Mouse (Mus musculus) limb, embryonic 12.5 days (tissue): ENCODE data around the gene Gm7982. TPM values are rescaled to one million over a fixed set of nuclear protein-coding genes. Genes with fewer than 3 reads are reported as not detected.
"Not testable (repeated sequence)": the region's sequence is repeated elsewhere in the genome, so short reads cannot be mapped to it uniquely, and the experiment has no call there.

Experiments
- ATAC-seq: fragments of 200-750 bp; cut with Nextera tagmentation; 2 replicates; pipeline ENCODE4 v1.8.0; 2017; ENCODE audit warnings: low read depth, moderate TSS enrichment; ENCODE audit not compliant: insufficient number of reproducible peaks, insufficient read depth, low FRiP score, low TSS enrichment
- H3K27ac ChIP-seq: fragments of 300-500 bp; sonication (generic); 2 replicates; pipeline ENCODE4 v1.5.1; 2016; ENCODE audit warnings: mild to moderate bottlenecking, moderate library complexity
- H3K27me3 ChIP-seq: fragments of 300-500 bp; sonication (generic); 2 replicates; pipeline ENCODE4 v1.6.1; 2016; ENCODE audit warnings: mild to moderate bottlenecking, moderate library complexity
- H3K36me3 ChIP-seq: fragments of 300-500 bp; sonication (generic); 2 replicates; pipeline ENCODE4 v1.6.1; 2016; ENCODE audit warnings: mild to moderate bottlenecking, moderate library complexity
- H3K4me1 ChIP-seq: fragments of 300-500 bp; sonication (generic); replicated peaks from 2 replicates; pipeline ENCODE4 v1.6.1; 2016
- H3K4me2 ChIP-seq: fragments of 300-500 bp; sonication (generic); 2 replicates; pipeline ENCODE4 v1.6.1; 2016; ENCODE audit warnings: mild to moderate bottlenecking, moderate library complexity
- H3K4me3 ChIP-seq: fragments of 300-500 bp; sonication (generic); replicated peaks from 2 replicates; pipeline ENCODE4 v1.5.1; 2016; ENCODE audit warnings: mild to moderate bottlenecking
- H3K9ac ChIP-seq: fragments of 300-500 bp; sonication (generic); replicated peaks from 2 replicates; pipeline ENCODE4 v1.6.1; 2016; ENCODE audit warnings: mild to moderate bottlenecking, moderate library complexity
- H3K9me3 ChIP-seq: fragments of 300-500 bp; sonication (generic); 2 replicates; pipeline ENCODE4 v1.6.1; 2016; ENCODE audit warnings: mild to moderate bottlenecking, moderate library complexity
- WGBS: fragments of 180-500 bp; shearing (Covaris S2); methylation state at CpG from one replicate; pipeline ENCODE4 v1.1.7; 2016; 5-methylcytosine and 5-hydroxymethylcytosine counted together
- polyA plus RNA-seq: library from polyadenylated mRNA; unstranded; fragments of >200 nt; fragmentation: Nextera tagmentation; extraction: Ambion mirVana; gene quantifications from 2 replicates; pipeline ENCODE4 v1.2.1, GENCODE M21; 2016

The Gm7982 gene
- polyA plus RNA-seq, result not detected in 2 replicates

DNA sequence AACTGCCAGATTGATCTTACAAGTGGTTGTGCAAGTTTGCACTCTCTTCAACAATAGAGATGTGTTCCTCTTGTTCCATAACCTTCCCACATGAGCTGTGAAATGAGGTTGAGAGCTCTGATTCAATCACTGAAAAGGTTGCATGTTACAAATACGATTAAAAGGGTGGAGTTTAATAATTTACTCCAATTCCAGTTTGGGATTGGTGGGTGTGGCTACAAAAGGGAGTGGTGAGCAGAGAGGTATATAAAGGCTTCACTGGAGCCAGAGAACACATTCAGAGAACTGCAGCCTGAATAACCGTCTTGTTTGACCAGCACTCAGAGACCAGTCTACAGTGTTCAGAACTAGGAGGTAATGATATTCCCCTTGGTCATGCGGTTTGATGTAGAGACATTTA, at the start of gene Gm7982:
Gene Gm7982 (plus strand): TSS at position 301 of the 400 bp plus-strand sequence.
- not testable (repeated sequence) for H3K4me3 ChIP-seq, ATAC-seq, H3K9ac ChIP-seq, H3K36me3 ChIP-seq, H3K27ac ChIP-seq, H3K4me1 ChIP-seq, H3K27me3 ChIP-seq, H3K4me2 ChIP-seq, H3K9me3 ChIP-seq
- WGBS, result no CpG with 5 or more reads among the region's 3 CpGs

DNA sequence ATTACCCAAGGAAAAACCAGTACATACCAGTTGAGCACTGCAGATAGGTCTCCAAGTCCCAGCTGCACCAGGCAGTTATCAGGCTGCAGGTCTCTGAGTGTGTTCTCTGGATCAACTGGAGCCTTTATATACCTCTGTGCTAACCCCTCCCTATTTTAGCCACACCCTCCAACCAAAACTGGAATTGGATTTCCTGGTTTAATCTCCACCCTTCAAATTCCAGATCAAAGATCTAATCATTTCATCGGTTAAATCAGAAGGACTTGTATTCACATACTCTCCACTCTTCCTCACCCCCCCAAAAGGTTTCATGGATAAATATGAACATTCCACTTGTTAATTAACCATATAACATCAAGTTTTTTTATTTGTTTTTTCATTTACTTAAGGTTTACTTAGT, 5.7 kb upstream of the Gm7982 start, which contains the start of gene Gm7978:
Gene Gm7978 (minus strand): TSS at position 101 of the 400 bp plus-strand sequence.
- not testable (repeated sequence) for H3K9me3 ChIP-seq, H3K27ac ChIP-seq, H3K4me3 ChIP-seq, H3K36me3 ChIP-seq, H3K27me3 ChIP-seq, H3K4me2 ChIP-seq, H3K9ac ChIP-seq, H3K4me1 ChIP-seq, ATAC-seq
- WGBS, result no CpG with 5 or more reads among the region's 1 CpGs

DNA sequence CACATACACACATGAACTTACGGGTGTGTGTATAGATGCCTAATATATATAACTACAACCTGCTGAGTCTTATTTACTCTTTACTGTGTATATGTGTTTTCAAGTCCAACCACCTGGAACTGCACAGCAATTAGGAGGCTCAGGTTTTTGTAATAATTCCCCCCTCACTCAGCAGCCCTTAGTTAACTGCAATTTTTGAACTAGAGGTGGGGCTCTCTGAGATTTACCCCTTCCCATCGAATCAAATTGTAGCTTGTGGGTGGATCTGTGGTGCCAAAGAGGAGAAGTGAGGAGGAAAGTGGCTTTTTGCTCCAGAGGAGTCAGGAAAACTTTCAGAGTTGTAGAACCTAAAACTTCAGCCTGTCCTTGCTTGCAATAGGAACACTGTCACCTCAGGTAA, 33.9 kb downstream of the Gm7982 start, which contains the start of gene E330014E10Rik:
Gene E330014E10Rik (plus strand): TSS at position 301 of the 400 bp plus-strand sequence.
- not testable (repeated sequence) for H3K27me3 ChIP-seq, H3K4me1 ChIP-seq, ATAC-seq, H3K9ac ChIP-seq, H3K9me3 ChIP-seq, H3K27ac ChIP-seq, H3K4me2 ChIP-seq, H3K4me3 ChIP-seq, H3K36me3 ChIP-seq
- WGBS, result no CpG with 5 or more reads among the region's 2 CpGs

Other genes starting within 250 kb of the Gm7982 start
- gene Gm3286, start 231.3 kb upstream of the Gm7982 start, polyA plus RNA-seq, result not detected in 2 replicates
- gene Gm7971, start 147.1 kb upstream of the Gm7982 start, polyA plus RNA-seq, result not detected in 2 replicates
- gene Gm7978, start 5.8 kb upstream of the Gm7982 start, polyA plus RNA-seq, result not detected in 2 replicates
- gene E330014E10Rik, start 34.0 kb downstream of the Gm7982 start, polyA plus RNA-seq, result not detected in 2 replicates
- 0.60 and 1.2 TPM in 2 replicates for gene Cxcl13, start 214.9 kb downstream of the Gm7982 start, polyA plus RNA-seq